Mouse (Mus musculus) ES-E14 (cell line): ENCODE results near the gene Acot3. TPM values are rescaled to one million over a fixed set of nuclear protein-coding genes. Genes with fewer than 3 reads are reported as not detected.
"Not testable (repeated sequence)": the region's sequence is repeated elsewhere in the genome, so short reads cannot be mapped to it uniquely, and the experiment has no call there.

Source experiments
- DNase-seq: peaks from one replicate; pipeline ENCODE4 v3.0.0-alpha.2; 2013; ENCODE audit warnings: low read depth, low spot score
- H3K27ac ChIP-seq: 2 replicates; pipeline ENCODE4 v1.5.1; 2012; ENCODE audit warnings: low read depth, mild to moderate bottlenecking, low read length, moderate library complexity, mixed read lengths; ENCODE audit not compliant: poor library complexity, insufficient read depth, severe bottlenecking
- H3K36me3 ChIP-seq: 2 replicates; pipeline ENCODE4 v1.6.1; 2012; ENCODE audit warnings: mild to moderate bottlenecking, low read length, moderate library complexity, mixed read lengths; ENCODE audit not compliant: control insufficient read depth, poor library complexity, insufficient read depth, severe bottlenecking
- H3K4me1 ChIP-seq, 2 experiments: fragments of 150-350 bp in 1 of 2; sonication (generic) in 1 of 2; 2 replicates each; pipeline ENCODE4 v1.6.1; 2012; ENCODE audit warnings: low read length in 2 of 2, mild to moderate bottlenecking in 1 of 2, mixed read lengths in 1 of 2; ENCODE audit not compliant: control insufficient read depth in 2 of 2, insufficient read depth in 2 of 2, poor library complexity in 1 of 2
- H3K4me3 ChIP-seq, 2 experiments: fragments of 150-350 bp in 1 of 2; sonication (generic) in 1 of 2; 2 replicates each; pipeline ENCODE4 v1.5.1; 2012; ENCODE audit warnings: low read length in 2 of 2, low read depth in 1 of 2, mild to moderate bottlenecking in 1 of 2, mixed read lengths in 1 of 2; ENCODE audit not compliant: insufficient read depth in 1 of 2, poor library complexity in 1 of 2, severe bottlenecking in 1 of 2
- H3K9ac ChIP-seq: 2 replicates; pipeline ENCODE4 v1.6.1; 2012; ENCODE audit warnings: low read depth, mild to moderate bottlenecking, low read length, mixed read lengths; ENCODE audit not compliant: poor library complexity, insufficient read depth, severe bottlenecking
- H3K9me3 ChIP-seq: fragments of 150-350 bp; sonication (generic); 2 replicates; pipeline ENCODE4 v1.6.1; 2012; ENCODE audit warnings: low read depth, mild to moderate bottlenecking, low read length; ENCODE audit not compliant: control insufficient read depth, insufficient read depth
- CHD2 ChIP-seq: IDR thresholded peaks from 2 replicates; pipeline ENCODE4 v1.6.1; 2014; ENCODE audit warnings: mild to moderate bottlenecking, low read depth, low read length, inconsistent platforms
- HCFC1 ChIP-seq: IDR thresholded peaks from 2 replicates; pipeline ENCODE4 v1.6.1; 2012; ENCODE audit warnings: low read length, inconsistent platforms, borderline replicate concordance; ENCODE audit not compliant: insufficient read depth
- MAFK ChIP-seq: IDR thresholded peaks from 2 replicates; pipeline ENCODE4 v1.6.1; 2014; ENCODE audit warnings: mild to moderate bottlenecking, low read depth, low read length, inconsistent platforms; ENCODE audit not compliant: insufficient read depth
- ZC3H11A ChIP-seq: IDR thresholded peaks from 2 replicates; pipeline ENCODE4 v1.6.1; 2012; ENCODE audit warnings: low read depth, mild to moderate bottlenecking, inconsistent platforms, low read length, borderline replicate concordance
- ZNF384 ChIP-seq: IDR thresholded peaks from 2 replicates; pipeline ENCODE4 v1.6.1; 2012; ENCODE audit warnings: low read depth, low read length, inconsistent platforms
- in situ Hi-C, 2 experiments: fragments of 600-800 bp; cut with MboI; formaldehyde crosslinking; loops; one replicate each; pipeline ENCODE4 v1.15.1; 2025; ENCODE audit warnings: low sequenced_read_pairs in 2 of 2, inconsistent platforms in 1 of 2; ENCODE audit not compliant: unreplicated experiment in 2 of 2
- total RNA-seq: library from RNA; depleted of rRNA; stranded (reverse); fragments of 300-350 nt; gene quantifications from 2 replicates; pipeline ENCODE4 v1.2.3, GENCODE M21; 2012; rRNA removed

The Acot3 gene
- total RNA-seq: 0.27 and 0.32 TPM in 2 replicates

GRCm38 (mm10) chr12:84051937-84052474, at the start of gene Acot3:
Gene Acot3, plus strand, starts transcription at chr12:84052144.
- no peak within 1 kb of the TSS for H3K27ac ChIP-seq
- TF ChIP-seq MAFK (no peak), ZC3H11A (no peak), HCFC1 (no peak), CHD2 (no peak), ZNF384 (no peak)
- H3K36me3 ChIP-seq: no peaks in the 10 kb centered on the region
- no peak for DNase-seq
- no peaks in the 10 kb centered on the region for H3K4me1 ChIP-seq
- in situ Hi-C loops: no loop called here
- H3K9me3 ChIP-seq: 0 out of 2 replicates have a peak, but pooled peaks cover 1% of the 10 kb centered on the region
- H3K4me3 ChIP-seq: peak within 1 kb of the TSS in 1 of 2 experiments; percentile 56; a peak in 1 of 4 replicates
- no peak within 1 kb of the TSS for H3K9ac ChIP-seq

GRCm38 (mm10) chr12:84003866-84004265, 48.1 kb upstream of the Acot3 start:
- in situ Hi-C loops: no loop called here
- Histone ChIP-seq H3K9me3 (peaks cover 2% of the 10 kb centered on the region; the same call in 1 of the 2 replicates), H3K4me1 (no peaks in the 10 kb centered on the region), H3K9ac (no peak overlapping the region), H3K36me3 (no peaks in the 10 kb centered on the region), H3K27ac (no peak overlapping the region), H3K4me3 (no peak overlapping the region)
- no peak for DNase-seq
- TF ChIP-seq ZNF384 (no peak), ZC3H11A (no peak)

- H3K4me1 ChIP-seq: no peaks in the 10 kb centered on the region
- H3K4me3 ChIP-seq: no peak overlapping the region
- TF ChIP-seq HCFC1 (no peak), ZC3H11A (no peak), MAFK (no peak), ZNF384 (no peak), CHD2 (no peak)
- peaks cover 2% of the 10 kb centered on the region; the same call in 1 of the 2 replicates for H3K9me3 ChIP-seq
- H3K36me3 ChIP-seq: no peaks in the 10 kb centered on the region; the same call in 1 of the 2 replicates
- no peak for DNase-seq
- H3K27ac ChIP-seq: peak overlapping the region; percentile 28; the same call in 1 of the 2 replicates
- no peak overlapping the region for H3K9ac ChIP-seq
- in situ Hi-C loops: no loop called here
These were observed 43.7 kb upstream of the Acot3 start for GRCm38 (mm10) chr12:84008251-84008650.

- Histone ChIP-seq H3K9ac (no peak overlapping the region), H3K4me3 (peak overlapping the region in 1 of 2 experiments; percentile 54; a peak in 2 of 4 replicates), H3K27ac (no peak overlapping the region), H3K4me1 (no peaks in the 10 kb centered on the region), H3K9me3 (no peaks in the 10 kb centered on the region), H3K36me3 (no peaks in the 10 kb centered on the region; the same call in 1 of the 2 replicates)
- DNase-seq: no peak
- no peak for TF ChIP-seq HCFC1
- no peak for TF ChIP-seq ZC3H11A
- no peak for TF ChIP-seq ZNF384
- TF ChIP-seq MAFK: no peak
- no peak for TF ChIP-seq CHD2
- in situ Hi-C loops: no loop called here
These were observed 43.2 kb upstream of the Acot3 start for GRCm38 (mm10) chr12:84008729-84009128.

GRCm38 (mm10) chr12:84009171-84009965, 42.6 kb upstream of the Acot3 start, which contains the start of gene Acot1:
Gene Acot1, plus strand, starts transcription at chr12:84009490.
- H3K4me3 ChIP-seq: peak within 1 kb of the TSS; percentile 54 to 68
- peak within 1 kb of the TSS; percentile 28; the same call in 1 of the 2 replicates for H3K27ac ChIP-seq
- H3K36me3 ChIP-seq, H3K9me3 ChIP-seq, in situ Hi-C loops, DNase-seq, H3K4me1 ChIP-seq: not testable (repeated sequence)
- peak within 1 kb of the TSS; percentile 64 for H3K9ac ChIP-seq
